Mouse (Mus musculus): ENCODE data around the gene Sun1. TPM values are rescaled to one million over a fixed set of nuclear protein-coding genes. Genes with fewer than 3 reads are reported as not detected.

Sun1 gene
- polyA plus RNA-seq, 1 experiment from 2014 or later = 40.9 TPM

DNA sequence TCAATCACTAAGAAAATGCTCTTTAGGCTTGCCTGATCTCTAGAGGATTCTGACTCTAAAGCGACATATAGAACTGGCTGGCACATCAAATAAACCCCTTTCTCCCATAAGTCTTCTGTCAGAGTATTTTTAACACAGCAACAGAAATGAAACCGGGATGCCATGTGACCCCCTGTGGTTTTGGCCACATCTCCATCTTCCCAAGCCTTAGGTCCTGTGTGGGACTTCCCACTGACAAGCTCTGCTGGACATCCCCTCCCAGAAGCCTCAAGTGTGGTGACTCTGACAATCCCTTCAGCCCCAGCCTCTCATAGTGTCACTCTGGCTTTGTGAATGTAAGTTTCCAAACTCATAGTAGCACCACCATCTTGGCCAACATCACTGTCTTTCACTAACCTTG is 93.7 kb downstream of the Sun1 start:
- H3K9ac ChIP-seq (ENCODE audit: low read depth, low read length) = no peak overlapping the region
- no peaks in the 10 kb centered on the region for H3K27me3 ChIP-seq (replicated peaks; ENCODE audit: control insufficient read depth, insufficient read depth, low read length)
- H3K36me3 ChIP-seq (ENCODE audit: control insufficient read depth, insufficient read depth, low read length) = peaks cover 8% of the 10 kb centered on the region
- no peak for ATAC-seq
- H3K4me3 ChIP-seq (ENCODE audit: low read length) = no peak overlapping the region
- H3K9me3 ChIP-seq (ENCODE audit: control insufficient read depth, low read length) = no peaks in the 10 kb centered on the region
- H3K4me1 ChIP-seq (ENCODE audit: control insufficient read depth, insufficient read depth, low read depth, low read length) = no peaks in the 10 kb centered on the region
- no peak overlapping the region for H3K27ac ChIP-seq (ENCODE audit: low read depth, low read length)
- no peak overlapping the region for H3K4me2 ChIP-seq (ENCODE audit: low read length)
- 84% methylated on average over 2 of the region's 2 CpGs for WGBS

DNA sequence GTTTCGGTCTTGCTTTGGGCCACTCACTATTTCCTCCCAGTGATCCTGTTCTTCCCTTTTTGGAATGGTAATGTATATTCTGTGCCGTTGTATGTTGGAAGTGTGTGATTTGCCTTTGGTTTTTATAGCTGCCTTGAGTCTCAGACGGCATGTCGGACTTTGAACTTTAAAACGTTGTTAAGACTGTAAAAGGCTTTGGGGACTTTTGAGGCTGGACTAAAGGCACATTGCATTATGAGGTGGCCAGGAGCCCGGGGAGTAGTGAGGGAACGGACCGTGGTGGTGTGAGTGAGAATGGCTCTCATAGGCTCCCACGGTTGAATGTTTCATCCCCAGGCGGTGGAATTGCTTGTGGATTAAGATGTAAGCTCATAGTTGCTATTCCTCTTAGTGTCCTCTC is 96.7 kb downstream of the Sun1 start:
- H3K4me3 ChIP-seq (ENCODE audit: low read length) = no peak overlapping the region
- H3K27ac ChIP-seq (ENCODE audit: low read depth, low read length) = no peak overlapping the region
- H3K4me1 ChIP-seq (ENCODE audit: control insufficient read depth, insufficient read depth, low read depth, low read length) = no peaks in the 10 kb centered on the region
- WGBS = 90% methylated on average over 10 of the region's 10 CpGs
- H3K9me3 ChIP-seq (ENCODE audit: control insufficient read depth, low read length) = no peaks in the 10 kb centered on the region
- H3K36me3 ChIP-seq (ENCODE audit: control insufficient read depth, insufficient read depth, low read length) = peaks cover 6% of the 10 kb centered on the region; the same call in 1 of the 2 replicates
- H3K4me2 ChIP-seq (ENCODE audit: low read length) = no peak overlapping the region
- ATAC-seq = no peak
- H3K9ac ChIP-seq (ENCODE audit: low read depth, low read length) = no peak overlapping the region
- no peaks in the 10 kb centered on the region for H3K27me3 ChIP-seq (replicated peaks; ENCODE audit: control insufficient read depth, insufficient read depth, low read length)

DNA sequence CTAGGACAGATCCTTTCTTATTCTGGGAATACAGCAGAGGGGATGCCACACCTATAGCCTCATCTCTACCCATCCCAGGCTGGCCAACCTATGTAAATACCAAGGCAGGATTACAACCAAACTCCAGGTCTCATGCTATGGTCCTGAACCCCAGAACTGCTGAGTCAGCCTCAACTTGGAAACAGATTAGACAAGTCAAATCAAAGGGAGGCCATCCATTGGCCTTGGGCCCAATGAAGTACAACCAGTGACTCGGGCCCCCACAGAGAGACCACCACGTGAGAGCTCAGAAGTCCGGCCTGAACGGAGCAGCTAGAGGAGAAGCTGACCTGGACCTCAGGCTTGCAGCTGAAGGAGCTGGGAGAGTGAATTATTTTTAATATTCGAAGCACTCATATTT is 97.3 kb downstream of the Sun1 start:
- H3K27ac ChIP-seq (ENCODE audit: low read depth, low read length) = no peak overlapping the region
- ATAC-seq = no peak
- H3K27me3 ChIP-seq (replicated peaks; ENCODE audit: control insufficient read depth, insufficient read depth, low read length) = no peaks in the 10 kb centered on the region
- H3K9me3 ChIP-seq (ENCODE audit: control insufficient read depth, low read length) = no peaks in the 10 kb centered on the region
- H3K4me3 ChIP-seq (ENCODE audit: low read length) = no peak overlapping the region
- WGBS = 79% methylated on average over 5 of the region's 5 CpGs
- no peaks in the 10 kb centered on the region for H3K4me1 ChIP-seq (ENCODE audit: control insufficient read depth, insufficient read depth, low read depth, low read length)
- peaks cover 6% of the 10 kb centered on the region; the same call in 1 of the 2 replicates for H3K36me3 ChIP-seq (ENCODE audit: control insufficient read depth, insufficient read depth, low read length)
- H3K4me2 ChIP-seq (ENCODE audit: low read length) = no peak overlapping the region
- no peak overlapping the region for H3K9ac ChIP-seq (ENCODE audit: low read depth, low read length)

Other genes starting within 250 kb of the Sun1 start
- 26.2 and 33.4 TPM in 2 replicates for gene Pdgfa, start 203.3 kb upstream of the Sun1 start, polyA plus RNA-seq (2015; fragmentation: Nextera tagmentation; extraction: Ambion mirVana)
- 332 and 333 TPM in 2 replicates for gene Prkar1b, start 50.6 kb upstream of the Sun1 start, polyA plus RNA-seq (2015; fragmentation: Nextera tagmentation; extraction: Ambion mirVana)
- 2.6 and 5.1 TPM in 2 replicates for gene Dnaaf5, start 50.4 kb upstream of the Sun1 start, polyA plus RNA-seq (2015; fragmentation: Nextera tagmentation; extraction: Ambion mirVana)
- 124 and 125 TPM in 2 replicates for gene Get4, start 51.7 kb downstream of the Sun1 start, polyA plus RNA-seq (2015; fragmentation: Nextera tagmentation; extraction: Ambion mirVana)
- 57.5 and 66.5 TPM in 2 replicates for gene Adap1, start 125.0 kb downstream of the Sun1 start, polyA plus RNA-seq (2015; fragmentation: Nextera tagmentation; extraction: Ambion mirVana)
- 95.1 and 98.6 TPM in 2 replicates for gene Cox19, start 150.8 kb downstream of the Sun1 start, polyA plus RNA-seq (2015; fragmentation: Nextera tagmentation; extraction: Ambion mirVana)
- not detected in 2 replicates for gene Cyp2w1, start 152.0 kb downstream of the Sun1 start, polyA plus RNA-seq (2015; fragmentation: Nextera tagmentation; extraction: Ambion mirVana)
- 3.1 and 4.0 TPM in 2 replicates for gene Gpr146, start 177.1 kb downstream of the Sun1 start, polyA plus RNA-seq (2015; fragmentation: Nextera tagmentation; extraction: Ambion mirVana)
- 0.26 and 0.64 TPM in 2 replicates for gene C130050O18Rik, start 204.6 kb downstream of the Sun1 start, polyA plus RNA-seq (2015; fragmentation: Nextera tagmentation; extraction: Ambion mirVana)
- gene Gper1, start 222.5 kb downstream of the Sun1 start, polyA plus RNA-seq (2015; fragmentation: Nextera tagmentation; extraction: Ambion mirVana) = 7.8 and 9.4 TPM in 2 replicates

Measured in hindbrain, embryonic 16.5 days (tissue).